ENCODE assay signal across 14 mouse cellular contexts in the genomic region with DNA sequence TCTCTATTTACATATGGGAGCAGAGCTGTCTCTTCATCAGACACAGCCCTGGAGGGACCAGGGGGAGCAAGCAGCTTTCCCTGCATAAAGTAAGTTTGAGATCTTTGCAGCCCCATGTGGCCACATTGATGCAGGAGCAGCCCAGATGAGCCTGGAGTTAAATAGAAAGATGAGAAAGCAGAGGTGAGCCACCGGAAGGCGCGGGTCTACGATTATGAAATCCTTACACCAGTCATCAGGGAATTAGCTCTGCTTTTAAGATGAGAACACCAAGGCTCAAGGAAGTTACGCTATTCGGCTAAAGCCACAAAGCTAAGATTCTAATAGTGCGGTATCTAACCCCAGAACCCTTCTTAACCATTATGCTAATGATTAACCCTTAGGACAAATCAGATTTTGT. TPM values are rescaled to one million over a fixed set of nuclear protein-coding genes. Genes with fewer than 3 reads are reported as not detected.
DNase-seq lines count a peak whose midpoint lies in the region; ATAC-seq lines count a peak whose summit lies in the region.
"Had no signal": no experiment of that assay in that cellular context is flagged by ENCODE, and none has a peak within 500 bp of the region (broad histone marks: within the 10 kb centered on the region; RNA-seq: fewer than 3 reads in every experiment).

No protein-coding gene starts in this region.

- no peak for ATAC-seq in kidney, embryonic 15.5 days (replicated peaks; ENCODE audit: low FRiP score)
- no peak for ATAC-seq in neural tube, embryonic 15.5 days (ENCODE audit: low FRiP score)
- no peak for ATAC-seq in intestine, embryonic 16.5 days

- H3K9me3 ChIP-seq in kidney, embryonic 15.5 days (replicated peaks) = no peaks in the 10 kb centered on the region
- no peaks in the 10 kb centered on the region for H3K9me3 ChIP-seq in neural tube, embryonic 15.5 days (replicated peaks)
- no peaks in the 10 kb centered on the region for H3K9me3 ChIP-seq in intestine, embryonic 16.5 days (ENCODE audit: control insufficient read depth, low read length)
- H3K9me3 ChIP-seq: liver, embryonic 15.5 days had no signal

- peaks cover 27% of the 10 kb centered on the region for H3K27me3 ChIP-seq in kidney, embryonic 15.5 days
- peaks cover 35% of the 10 kb centered on the region for H3K27me3 ChIP-seq in neural tube, embryonic 15.5 days (replicated peaks)
- H3K27me3 ChIP-seq in intestine, embryonic 16.5 days (replicated peaks; ENCODE audit: control insufficient read depth, insufficient read depth, low read length) = no peaks in the 10 kb centered on the region

- H3K36me3 ChIP-seq in kidney, embryonic 15.5 days = no peaks in the 10 kb centered on the region
- no peaks in the 10 kb centered on the region for H3K36me3 ChIP-seq in neural tube, embryonic 15.5 days
- H3K36me3 ChIP-seq in intestine, embryonic 16.5 days (ENCODE audit: control insufficient read depth, insufficient read depth, low read length) = no peaks in the 10 kb centered on the region
- H3K36me3 ChIP-seq: liver, embryonic 15.5 days had no signal

- H3K27ac ChIP-seq in kidney, embryonic 15.5 days = peak overlapping the region; percentile 25; the same call in 1 of the 2 replicates
- H3K27ac ChIP-seq in neural tube, embryonic 15.5 days (replicated peaks) = no peak overlapping the region
- H3K27ac ChIP-seq in intestine, embryonic 16.5 days (ENCODE audit: low read length) = peak overlapping the region; percentile 23; the same call in 1 of the 2 replicates
- H3K27ac ChIP-seq: liver, embryonic 15.5 days had no signal

- no peak overlapping the region for H3K9ac ChIP-seq in kidney, embryonic 15.5 days
- H3K9ac ChIP-seq in neural tube, embryonic 15.5 days (replicated peaks) = no peak overlapping the region
- no peak overlapping the region for H3K9ac ChIP-seq in intestine, embryonic 16.5 days (ENCODE audit: low read depth, low read length)
- H3K9ac ChIP-seq: liver, embryonic 15.5 days had no signal

- H3K4me2 ChIP-seq in kidney, embryonic 15.5 days = peak overlapping the region; percentile 98
- peak overlapping the region; percentile 78 for H3K4me2 ChIP-seq in neural tube, embryonic 15.5 days
- H3K4me2 ChIP-seq in intestine, embryonic 16.5 days (ENCODE audit: low read depth, low read length) = peak overlapping the region; percentile 60

- no peak for DNase-seq in kidney, adult 11 months
- DNase-seq in neural tube, embryonic 10.5 days (ENCODE audit: extremely low spot score, low spot score) = no peak
- no peak for DNase-seq in T-cell, adult 2 months (ENCODE audit: low spot score)
- no peak for DNase-seq in adrenal gland, postnatal 36 days
- DNase-seq: cerebellum, adult 9-11 months had no signal

- H3K4me1 ChIP-seq in kidney, embryonic 15.5 days = peaks cover 93% of the 10 kb centered on the region
- peaks cover 44% of the 10 kb centered on the region for H3K4me1 ChIP-seq in neural tube, embryonic 15.5 days
- H3K4me1 ChIP-seq in intestine, embryonic 16.5 days (ENCODE audit: control insufficient read depth, insufficient read depth, low read length) = peaks cover 49% of the 10 kb centered on the region

- H3K4me3 ChIP-seq in kidney, embryonic 15.5 days (replicated peaks) = peak overlapping the region; percentile 74; the same call in 1 of the 2 replicates
- 0 out of 2 replicates have a peak overlapping the region, but pooled peaks have one; percentile 62 for H3K4me3 ChIP-seq in neural tube, embryonic 15.5 days (replicated peaks)
- no peak overlapping the region; the same call in 1 of the 2 replicates for H3K4me3 ChIP-seq in intestine, embryonic 16.5 days (ENCODE audit: low read length)
- H3K4me3 ChIP-seq: erythroblast, embryonic 14.5 days; liver, embryonic 15.5 days had no signal

- whole genome bisulfite sequencing in kidney, embryonic 15.5 days = 47% methylated on average over 7 of the region's 7 CpGs
- 65% methylated on average over 7 of the region's 7 CpGs for whole genome bisulfite sequencing in neural tube, embryonic 15.5 days
- WGBS in intestine, embryonic 16.5 days = 37% methylated on average over 7 of the region's 7 CpGs

RNA-seq across cellular contexts. Expression of a gene that starts 1.4 kb away (rescaled TPM):
- polyA plus RNA-seq in kidney, embryonic 15.5 days (2015; fragmentation: Nextera tagmentation; extraction: Ambion mirVana) = 21.0 and 22.9 TPM in 2 replicates
- 17.7 and 20.3 TPM in 2 replicates for polyA plus RNA-seq in neural tube, embryonic 15.5 days (2015; fragmentation: Nextera tagmentation; extraction: Ambion mirVana)
- polyA plus RNA-seq in intestine, embryonic 16.5 days (2015; fragmentation: Nextera tagmentation; extraction: Ambion mirVana) = 35.7 and 39.9 TPM in 2 replicates
- 10 to 100 TPM; 38.0 to 56.7 TPM for total RNA-seq in adrenal gland, postnatal 36 days (2021)

RNA-seq across cellular contexts. Expression of a gene that starts 36.8 kb away (rescaled TPM):
- 49.4 and 56.2 TPM in 2 replicates for polyA plus RNA-seq in kidney, embryonic 15.5 days (2015; fragmentation: Nextera tagmentation; extraction: Ambion mirVana)
- polyA plus RNA-seq in neural tube, embryonic 15.5 days (2015; fragmentation: Nextera tagmentation; extraction: Ambion mirVana) = 24.9 and 27.1 TPM in 2 replicates
- 42.2 and 48.2 TPM in 2 replicates for polyA plus RNA-seq in intestine, embryonic 16.5 days (2015; fragmentation: Nextera tagmentation; extraction: Ambion mirVana)
- 100 to 1,000 TPM in 1 of 2 experiments, 10 to 100 TPM in 1; 70.0 to 103 TPM for total RNA-seq in adrenal gland, postnatal 36 days (2021)

RNA-seq across cellular contexts. Expression of a gene that starts 42.0 kb away (rescaled TPM):
- 0.78 and 2.5 TPM in 2 replicates for polyA plus RNA-seq in kidney, embryonic 15.5 days (2015; fragmentation: Nextera tagmentation; extraction: Ambion mirVana)
- polyA plus RNA-seq in neural tube, embryonic 15.5 days (2015; fragmentation: Nextera tagmentation; extraction: Ambion mirVana) = 0.28 and 0.50 TPM in 2 replicates
- polyA plus RNA-seq in intestine, embryonic 16.5 days (2015; fragmentation: Nextera tagmentation; extraction: Ambion mirVana) = 0.64 and 0.71 TPM in 2 replicates
- not detected for total RNA-seq in adrenal gland, postnatal 36 days (2021)
- total RNA-seq: hematopoietic stem cell, adult 5-6 weeks; layer of hippocampus, adult 2 months; left cerebral cortex, postnatal 25 days had no signal
- polyA plus RNA-seq: erythroblast, embryonic 14.5 days; frontal cortex, adult 2 months had no signal
